Mouse (Mus musculus) MEL (cell line): Measurements from ENCODE around the gene Pde6b. TPM values are rescaled to one million over a fixed set of nuclear protein-coding genes. Genes with fewer than 3 reads are reported as not detected.

Experiments
- DNase-seq: peaks from one replicate; pipeline ENCODE4 v3.0.0; 2011; ENCODE audit warnings: low read depth, low spot score
- H3K27ac ChIP-seq: 2 replicates; pipeline ENCODE4 v1.5.1; 2012; ENCODE audit warnings: low read depth, mild to moderate bottlenecking, control low read depth, low read length, moderate library complexity; ENCODE audit not compliant: control insufficient read depth
- H3K27me3 ChIP-seq, 2 experiments: fragments of 150-350 bp in 1 of 2; sonication (generic) in 1 of 2; 2 replicates each; pipeline ENCODE4 v1.6.1; 2012; ENCODE audit warnings: low read length in 2 of 2, mild to moderate bottlenecking in 2 of 2, improper control_type of control experiment in 1 of 2, moderate library complexity in 1 of 2; ENCODE audit not compliant: insufficient read depth in 2 of 2, control insufficient read depth in 1 of 2
- H3K36me3 ChIP-seq, 2 experiments: 2 replicates each; pipeline ENCODE4 v1.6.1; 2012 to 2014; ENCODE audit warnings: low read length in 2 of 2, improper control_type of control experiment in 1 of 2, inconsistent platforms in 1 of 2, mild to moderate bottlenecking in 1 of 2; ENCODE audit not compliant: insufficient read depth in 2 of 2, control insufficient read depth in 1 of 2
- H3K4me1 ChIP-seq, 2 experiments: fragments of 150-350 bp in 1 of 2; sonication (generic) in 1 of 2; 2 replicates each; pipeline ENCODE4 v1.6.1; 2012; ENCODE audit warnings: low read length in 2 of 2, improper control_type of control experiment in 1 of 2, mild to moderate bottlenecking in 1 of 2; ENCODE audit not compliant: insufficient read depth in 2 of 2, control insufficient read depth in 1 of 2
- H3K4me3 ChIP-seq, 2 experiments: fragments of 150-350 bp in 1 of 2; sonication (generic) in 1 of 2; 2 replicates each; pipeline ENCODE4 v1.5.1; 2012; ENCODE audit warnings: low read depth in 2 of 2, low read length in 2 of 2, mild to moderate bottlenecking in 2 of 2, moderate library complexity in 2 of 2, control low read depth in 1 of 2, improper control_type of control experiment in 1 of 2; ENCODE audit not compliant: control insufficient read depth in 1 of 2, insufficient read depth in 1 of 2
- H3K79me2 ChIP-seq: 2 replicates; pipeline ENCODE4 v1.6.1; 2012; ENCODE audit warnings: mild to moderate bottlenecking, low read length, moderate library complexity; ENCODE audit not compliant: control insufficient read depth, poor library complexity, insufficient read depth
- H3K9ac ChIP-seq: 2 replicates; pipeline ENCODE4 v1.6.1; 2012; ENCODE audit warnings: low read depth, mild to moderate bottlenecking, control low read depth, low read length, moderate library complexity; ENCODE audit not compliant: control insufficient read depth, poor library complexity, severe bottlenecking
- H3K9me3 ChIP-seq: fragments of 150-350 bp; sonication (generic); replicated peaks from 2 replicates; pipeline ENCODE4 v1.6.1; 2012; ENCODE audit warnings: mild to moderate bottlenecking, low read length, improper control_type of control experiment, moderate library complexity; ENCODE audit not compliant: insufficient read depth
- CHD1 ChIP-seq: IDR thresholded peaks from 2 replicates; pipeline ENCODE4 v1.6.1; 2012; ENCODE audit warnings: low read depth, mild to moderate bottlenecking, inconsistent platforms, low read length, improper control_type of control experiment
- CHD2 ChIP-seq: IDR thresholded peaks from 2 replicates; pipeline ENCODE4 v1.6.1; 2011; ENCODE audit warnings: low read length, improper control_type of control experiment
- CTCF ChIP-seq, 3 experiments: IDR thresholded peaks in 2 of 3; conservative IDR thresholded peaks in 1 of 3; 2 replicates each; pipeline ENCODE4 v1.5.1; 2011 to 2012; ENCODE audit warnings: low read length in 3 of 3, low read depth in 2 of 3, mild to moderate bottlenecking in 2 of 3, improper control_type of control experiment in 1 of 3, inconsistent platforms in 1 of 3, mixed read lengths in 1 of 3, moderate library complexity in 1 of 3; ENCODE audit not compliant: control insufficient read depth in 1 of 3, insufficient read depth in 1 of 3, poor library complexity in 1 of 3, severe bottlenecking in 1 of 3
- E2F4 ChIP-seq: IDR thresholded peaks from 2 replicates; pipeline ENCODE4 v1.6.1; 2011; ENCODE audit warnings: low read depth, low read length, improper control_type of control experiment, borderline replicate concordance
- ELF1 ChIP-seq: IDR thresholded peaks from 2 replicates; pipeline ENCODE4 v1.6.1; 2014; ENCODE audit warnings: low read depth, mild to moderate bottlenecking, inconsistent platforms, low read length, improper control_type of control experiment, moderate library complexity
- GATA1 ChIP-seq: IDR thresholded peaks from 2 replicates; pipeline ENCODE4 v1.6.1; 2011; ENCODE audit warnings: low read depth, low read length, improper control_type of control experiment
- JUND ChIP-seq: IDR thresholded peaks from 2 replicates; pipeline ENCODE4 v1.6.1; 2011; ENCODE audit warnings: low read depth, mild to moderate bottlenecking, improper control_type of control experiment, low read length
- MAFK ChIP-seq: IDR thresholded peaks from 2 replicates; pipeline ENCODE4 v1.6.1; 2011; ENCODE audit warnings: low read depth, mild to moderate bottlenecking, low read length, improper control_type of control experiment, borderline replicate concordance
- MAX ChIP-seq: IDR thresholded peaks from 2 replicates; pipeline ENCODE4 v1.6.1; 2011; ENCODE audit warnings: low read length, improper control_type of control experiment
- MXI1 ChIP-seq: IDR thresholded peaks from 2 replicates; pipeline ENCODE4 v1.6.1; 2011; ENCODE audit warnings: mild to moderate bottlenecking, low read depth, low read length, improper control_type of control experiment
- MYC ChIP-seq: IDR thresholded peaks from 2 replicates; pipeline ENCODE4 v1.6.1; 2011; ENCODE audit warnings: low read depth, mild to moderate bottlenecking, low read length, improper control_type of control experiment, moderate library complexity
- NRF1 ChIP-seq: IDR thresholded peaks from 2 replicates; pipeline ENCODE4 v1.6.1; 2014; ENCODE audit warnings: low read depth, mild to moderate bottlenecking, inconsistent platforms, low read length, improper control_type of control experiment, moderate library complexity; ENCODE audit not compliant: poor library complexity, insufficient read depth, severe bottlenecking
- POLR2AphosphoS2 ChIP-seq: IDR thresholded peaks from 2 replicates; pipeline ENCODE4 v1.6.1; 2011; ENCODE audit warnings: low read length, improper control_type of control experiment
- RAD21 ChIP-seq: IDR thresholded peaks from 2 replicates; pipeline ENCODE4 v1.6.1; 2011; ENCODE audit warnings: mild to moderate bottlenecking, low read depth, low read length, improper control_type of control experiment
- RCOR1 ChIP-seq: IDR thresholded peaks from 2 replicates; pipeline ENCODE4 v1.6.1; 2012; ENCODE audit warnings: low read depth, mild to moderate bottlenecking, inconsistent platforms, low read length, improper control_type of control experiment
- SIN3A ChIP-seq: IDR thresholded peaks from 2 replicates; pipeline ENCODE4 v1.6.1; 2012; ENCODE audit warnings: low read length, improper control_type of control experiment, inconsistent platforms
- SMC3 ChIP-seq: IDR thresholded peaks from 2 replicates; pipeline ENCODE4 v1.6.1; 2011; ENCODE audit warnings: low read depth, low read length, improper control_type of control experiment
- TAL1 ChIP-seq: IDR thresholded peaks from 2 replicates; pipeline ENCODE4 v1.6.1; 2012; ENCODE audit warnings: mild to moderate bottlenecking, inconsistent platforms, low read length, moderate library complexity, mixed read lengths
- TCF12 ChIP-seq: IDR thresholded peaks from 2 replicates; pipeline ENCODE4 v1.6.1; 2014; ENCODE audit warnings: low read depth, mild to moderate bottlenecking, inconsistent platforms, low read length, improper control_type of control experiment, moderate library complexity
- ZC3H11A ChIP-seq: IDR thresholded peaks from 2 replicates; pipeline ENCODE4 v1.6.1; 2012; ENCODE audit warnings: low read depth, mild to moderate bottlenecking, inconsistent platforms, low read length, improper control_type of control experiment
- ZKSCAN1 ChIP-seq: IDR thresholded peaks from 2 replicates; pipeline ENCODE4 v1.6.1; 2012; ENCODE audit warnings: low read depth, mild to moderate bottlenecking, inconsistent platforms, low read length, improper control_type of control experiment, moderate library complexity
- ZMIZ1 ChIP-seq: IDR thresholded peaks from 2 replicates; pipeline ENCODE4 v1.6.1; 2012; ENCODE audit warnings: low read depth, mild to moderate bottlenecking, inconsistent platforms, low read length, improper control_type of control experiment, moderate library complexity
- ZNF384 ChIP-seq: IDR thresholded peaks from 2 replicates; pipeline ENCODE4 v1.6.1; 2012; ENCODE audit warnings: low read depth, mild to moderate bottlenecking, inconsistent platforms, low read length, improper control_type of control experiment
- polyA plus RNA-seq, 2 experiments: library from polyadenylated mRNA; stranded (reverse) in 1 of 2; unstranded in 1 of 2; fragments of >175 nt in 1 of 2; fragments of >200 nt in 1 of 2; gene quantifications; 2 replicates each; pipeline versions ENCODE4 v1.2.1 to v1.2.4; 2012; ENCODE audit warnings: low replicate concordance in 2 of 2, low read depth in 1 of 2; ENCODE audit not compliant: insufficient read length in 2 of 2, insufficient read depth in 1 of 2, missing spikeins in 1 of 2
- total RNA-seq: library from RNA; depleted of rRNA; stranded (reverse); fragments of 300-350 nt; gene quantifications from 2 replicates; pipeline ENCODE4 v1.2.3, GENCODE M21; 2012

The Pde6b gene
- total and polyA plus RNA-seq, 3 experiments: 0.07 to 0.12 TPM; not detected in 1

DNA sequence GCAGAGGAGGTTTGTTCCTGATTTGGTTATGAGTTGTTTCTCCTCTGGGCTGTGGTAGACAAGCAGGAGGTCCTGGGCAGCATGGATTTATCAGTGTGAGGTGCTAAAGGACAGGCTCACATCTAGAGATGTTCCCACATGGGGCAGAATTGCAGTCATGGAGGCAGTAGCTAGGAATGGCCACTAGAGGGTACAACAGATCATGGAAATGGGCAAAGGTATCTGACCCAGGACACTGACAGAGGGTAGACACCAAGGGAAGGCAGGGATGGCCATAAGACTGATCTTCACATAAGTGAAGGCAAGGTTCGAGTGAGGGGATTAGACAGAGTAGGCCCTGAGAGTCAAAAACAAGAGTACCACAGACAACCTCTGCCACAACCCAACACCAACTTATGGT lies 39.0 kb downstream of the Pde6b start:
- Histone ChIP-seq H3K9ac (no peak overlapping the region), H3K4me1 (no peaks in the 10 kb centered on the region; a peak in 1 of 4 replicates), H3K27me3 (no peaks in the 10 kb centered on the region), H3K4me3 (no peak overlapping the region), H3K79me2 (no peaks in the 10 kb centered on the region), H3K9me3 (no peaks in the 10 kb centered on the region), H3K36me3 (peaks cover 0 to 9% of the 10 kb centered on the region in 2 experiments), H3K27ac (no peak overlapping the region)
- TF ChIP-seq NRF1: no peak
- TF ChIP-seq GATA1: no peak
- TF ChIP-seq RAD21: peak; percentile 95
- TF ChIP-seq MYC: no peak
- no peak for TF ChIP-seq ZMIZ1
- TF ChIP-seq RCOR1: no peak
- TF ChIP-seq ELF1: no peak
- TF ChIP-seq TCF12: no peak
- peak; percentile 90 for TF ChIP-seq ZC3H11A
- TF ChIP-seq SIN3A: no peak
- TF ChIP-seq MXI1: no peak
- peak; percentile 93 for TF ChIP-seq SMC3
- TF ChIP-seq CHD1: no peak
- peak; percentile 71 to 97 (median 97) for TF ChIP-seq CTCF (IDR thresholded peaks at IDR 0.05 in 2 of 3, conservative IDR thresholded peaks at IDR 0.05 in 1 of 3; ENCODE audit: control insufficient read depth in 1 of 3, insufficient read depth in 1 of 3, low read depth in 2 of 3, low read length in 3 of 3, poor library complexity in 1 of 3, severe bottlenecking in 1 of 3)
- no peak for TF ChIP-seq MAFK
- TF ChIP-seq ZKSCAN1: no peak
- no peak for TF ChIP-seq E2F4
- TF ChIP-seq TAL1: no peak
- TF ChIP-seq JUND: no peak
- no peak for TF ChIP-seq CHD2
- DNase-seq: peak; percentile 75

GRCm38 (mm10) chr5:108431196-108431595 lies 43.0 kb downstream of the Pde6b start:
- Histone ChIP-seq H3K9me3 (no peaks in the 10 kb centered on the region), H3K36me3 (peaks cover 0 to 3% of the 10 kb centered on the region in 2 experiments), H3K27ac (no peak overlapping the region), H3K27me3 (no peaks in the 10 kb centered on the region), H3K4me1 (peaks cover 0 to 13% of the 10 kb centered on the region in 2 experiments; a peak in 2 of 4 replicates), H3K79me2 (peaks cover 13% of the 10 kb centered on the region), H3K4me3 (no peak overlapping the region), H3K9ac (no peak overlapping the region)
- no peak for DNase-seq
- TF ChIP-seq MAX (no peak), POLR2AphosphoS2 (peak; percentile 50; the same call in 1 of the 2 replicates), NRF1 (no peak), SIN3A (no peak), ZNF384 (no peak), ZC3H11A (no peak), JUND (no peak)
- TF ChIP-seq, all 39 proteins: peak for 1
